Mouse (Mus musculus): ENCODE measurements around the gene Gfer.

- TF ChIP-seq CTCF (IDR thresholded peaks at IDR 0.05; ENCODE audit: borderline replicate concordance, insufficient read depth, low read depth, low read length): no peak
- TF ChIP-seq POLR2A (IDR thresholded peaks at IDR 0.05; ENCODE audit: borderline replicate concordance, insufficient read depth, low read length): no peak
Observed at GRCm38 (mm10) chr17:24743896-24744295, 47.9 kb upstream of the Gfer start.

Data from cerebellum, adult 2 months (tissue).